Mouse (Mus musculus): ENCODE data around the gene Mtss1l. TPM values are rescaled to one million over a fixed set of nuclear protein-coding genes. Genes with fewer than 3 reads are reported as not detected.

Mtss1l gene
- polyA plus RNA-seq, 1 experiment from 2014 or later: 11.2 TPM

GRCm38 (mm10) chr8:110694226-110694625, 27.1 kb upstream of the Mtss1l start:
- Histone ChIP-seq H3K4me3 (ENCODE audit: low read length) (no peak overlapping the region), H3K4me1 (ENCODE audit: control insufficient read depth, insufficient read depth, low read length) (0 out of 2 replicates have a peak, but pooled peaks cover 5% of the 10 kb centered on the region), H3K27me3 (ENCODE audit: control insufficient read depth, insufficient read depth, low read length) (no peaks in the 10 kb centered on the region), H3K9ac (ENCODE audit: low read depth, low read length) (no peak overlapping the region), H3K4me2 (replicated peaks; ENCODE audit: low read depth, low read length) (no peak overlapping the region), H3K9me3 (ENCODE audit: control insufficient read depth, low read length) (no peaks in the 10 kb centered on the region), H3K36me3 (ENCODE audit: control insufficient read depth, insufficient read depth, low read length) (peaks cover 5% of the 10 kb centered on the region; the same call in 1 of the 2 replicates), H3K27ac (ENCODE audit: low read depth, low read length) (no peak overlapping the region)
- WGBS: 81% methylated on average over 5 of the region's 5 CpGs
- ATAC-seq (ENCODE audit: low FRiP score, low TSS enrichment): no peak

- 0 out of 2 replicates have a peak, but pooled peaks cover 5% of the 10 kb centered on the region for H3K4me1 ChIP-seq (ENCODE audit: control insufficient read depth, insufficient read depth, low read length)
- H3K36me3 ChIP-seq (ENCODE audit: control insufficient read depth, insufficient read depth, low read length): peaks cover 5% of the 10 kb centered on the region; the same call in 1 of the 2 replicates
- H3K27me3 ChIP-seq (ENCODE audit: control insufficient read depth, insufficient read depth, low read length): no peaks in the 10 kb centered on the region
- H3K4me2 ChIP-seq (replicated peaks; ENCODE audit: low read depth, low read length): no peak overlapping the region
- no peak overlapping the region for H3K4me3 ChIP-seq (ENCODE audit: low read length)
- no peak overlapping the region for H3K27ac ChIP-seq (ENCODE audit: low read depth, low read length)
- ATAC-seq (ENCODE audit: low FRiP score, low TSS enrichment): no peak
- WGBS: 79% methylated on average over 4 of the region's 4 CpGs
- H3K9me3 ChIP-seq (ENCODE audit: control insufficient read depth, low read length): no peaks in the 10 kb centered on the region
- H3K9ac ChIP-seq (ENCODE audit: low read depth, low read length): 0 out of 2 replicates have a peak overlapping the region, but pooled peaks have one; percentile 12
Observed at GRCm38 (mm10) chr8:110694826-110695225, 26.4 kb upstream of the Mtss1l start.

GRCm38 (mm10) chr8:110695431-110695830, 25.8 kb upstream of the Mtss1l start:
- H3K27me3 ChIP-seq (ENCODE audit: control insufficient read depth, insufficient read depth, low read length): no peaks in the 10 kb centered on the region
- ATAC-seq (ENCODE audit: low FRiP score, low TSS enrichment): 0 out of 2 replicates have a peak, but pooled peaks have one; percentile 28
- H3K4me2 ChIP-seq (replicated peaks; ENCODE audit: low read depth, low read length): no peak overlapping the region
- no peak overlapping the region for H3K27ac ChIP-seq (ENCODE audit: low read depth, low read length)
- H3K9me3 ChIP-seq (ENCODE audit: control insufficient read depth, low read length): no peaks in the 10 kb centered on the region
- H3K36me3 ChIP-seq (ENCODE audit: control insufficient read depth, insufficient read depth, low read length): peaks cover 5% of the 10 kb centered on the region; the same call in 1 of the 2 replicates
- 0 out of 2 replicates have a peak, but pooled peaks cover 5% of the 10 kb centered on the region for H3K4me1 ChIP-seq (ENCODE audit: control insufficient read depth, insufficient read depth, low read length)
- WGBS: 90% methylated on average over 5 of the region's 5 CpGs
- no peak overlapping the region for H3K4me3 ChIP-seq (ENCODE audit: low read length)
- H3K9ac ChIP-seq (ENCODE audit: low read depth, low read length): no peak overlapping the region

GRCm38 (mm10) chr8:110696051-110696450, 25.2 kb upstream of the Mtss1l start:
- no peaks in the 10 kb centered on the region for H3K27me3 ChIP-seq (ENCODE audit: control insufficient read depth, insufficient read depth, low read length)
- no peak for ATAC-seq (ENCODE audit: low FRiP score, low TSS enrichment)
- H3K9ac ChIP-seq (ENCODE audit: low read depth, low read length): no peak overlapping the region
- 67% methylated on average over 4 of the region's 4 CpGs for WGBS
- no peak overlapping the region for H3K4me2 ChIP-seq (replicated peaks; ENCODE audit: low read depth, low read length)
- no peak overlapping the region for H3K4me3 ChIP-seq (ENCODE audit: low read length)
- H3K9me3 ChIP-seq (ENCODE audit: control insufficient read depth, low read length): no peaks in the 10 kb centered on the region
- H3K36me3 ChIP-seq (ENCODE audit: control insufficient read depth, insufficient read depth, low read length): peaks cover 5% of the 10 kb centered on the region; the same call in 1 of the 2 replicates
- 0 out of 2 replicates have a peak, but pooled peaks cover 5% of the 10 kb centered on the region for H3K4me1 ChIP-seq (ENCODE audit: control insufficient read depth, insufficient read depth, low read length)
- H3K27ac ChIP-seq (ENCODE audit: low read depth, low read length): no peak overlapping the region

GRCm38 (mm10) chr8:110697571-110697970, 23.7 kb upstream of the Mtss1l start:
- WGBS: 88% methylated on average over 5 of the region's 5 CpGs
- H3K9me3 ChIP-seq (ENCODE audit: control insufficient read depth, low read length): no peaks in the 10 kb centered on the region

GRCm38 (mm10) chr8:110698098-110698497, 23.2 kb upstream of the Mtss1l start:
- WGBS: 76% methylated on average over 1 of the region's 1 CpGs

More at GRCm38 (mm10) chr8:110697571-110697970, 23.7 kb upstream of the Mtss1l start:
- H3K27me3 ChIP-seq (ENCODE audit: control insufficient read depth, insufficient read depth, low read length): no peaks in the 10 kb centered on the region
- no peak overlapping the region for H3K27ac ChIP-seq (ENCODE audit: low read depth, low read length)
- H3K4me3 ChIP-seq (ENCODE audit: low read length): no peak overlapping the region
- no peak overlapping the region for H3K9ac ChIP-seq (ENCODE audit: low read depth, low read length)
- peaks cover 17% of the 10 kb centered on the region for H3K4me1 ChIP-seq (ENCODE audit: control insufficient read depth, insufficient read depth, low read length)
- no peak for ATAC-seq (ENCODE audit: low FRiP score, low TSS enrichment)
- H3K36me3 ChIP-seq (ENCODE audit: control insufficient read depth, insufficient read depth, low read length): peaks cover 5% of the 10 kb centered on the region; the same call in 1 of the 2 replicates
- H3K4me2 ChIP-seq (replicated peaks; ENCODE audit: low read depth, low read length): no peak overlapping the region

GRCm38 (mm10) chr8:110699501-110699900, 21.8 kb upstream of the Mtss1l start:
- no peak overlapping the region for H3K27ac ChIP-seq (ENCODE audit: low read depth, low read length)
- peaks cover 5% of the 10 kb centered on the region; the same call in 1 of the 2 replicates for H3K36me3 ChIP-seq (ENCODE audit: control insufficient read depth, insufficient read depth, low read length)
- 91% methylated on average over 7 of the region's 7 CpGs for WGBS
- H3K4me2 ChIP-seq (replicated peaks; ENCODE audit: low read depth, low read length): no peak overlapping the region
- ATAC-seq (ENCODE audit: low FRiP score, low TSS enrichment): no peak
- no peaks in the 10 kb centered on the region for H3K9me3 ChIP-seq (ENCODE audit: control insufficient read depth, low read length)
- no peak overlapping the region for H3K9ac ChIP-seq (ENCODE audit: low read depth, low read length)
- H3K27me3 ChIP-seq (ENCODE audit: control insufficient read depth, insufficient read depth, low read length): no peaks in the 10 kb centered on the region
- H3K4me1 ChIP-seq (ENCODE audit: control insufficient read depth, insufficient read depth, low read length): peaks cover 36% of the 10 kb centered on the region
- no peak overlapping the region for H3K4me3 ChIP-seq (ENCODE audit: low read length)

More at GRCm38 (mm10) chr8:110698098-110698497, 23.2 kb upstream of the Mtss1l start:
- Histone ChIP-seq H3K27me3 (ENCODE audit: control insufficient read depth, insufficient read depth, low read length) (no peaks in the 10 kb centered on the region), H3K27ac (ENCODE audit: low read depth, low read length) (no peak overlapping the region), H3K36me3 (ENCODE audit: control insufficient read depth, insufficient read depth, low read length) (peaks cover 5% of the 10 kb centered on the region; the same call in 1 of the 2 replicates), H3K9ac (ENCODE audit: low read depth, low read length) (no peak overlapping the region), H3K4me2 (replicated peaks; ENCODE audit: low read depth, low read length) (no peak overlapping the region), H3K4me3 (ENCODE audit: low read length) (no peak overlapping the region), H3K4me1 (ENCODE audit: control insufficient read depth, insufficient read depth, low read length) (peaks cover 22% of the 10 kb centered on the region), H3K9me3 (ENCODE audit: control insufficient read depth, low read length) (no peaks in the 10 kb centered on the region)
- no peak for ATAC-seq (ENCODE audit: low FRiP score, low TSS enrichment)

GRCm38 (mm10) chr8:110700561-110700960, 20.7 kb upstream of the Mtss1l start:
- 86% methylated on average over 2 of the region's 2 CpGs for WGBS
- H3K9ac ChIP-seq (ENCODE audit: low read depth, low read length): no peak overlapping the region
- no peak overlapping the region for H3K4me3 ChIP-seq (ENCODE audit: low read length)
- no peak overlapping the region for H3K27ac ChIP-seq (ENCODE audit: low read depth, low read length)
- no peak overlapping the region for H3K4me2 ChIP-seq (replicated peaks; ENCODE audit: low read depth, low read length)
- H3K27me3 ChIP-seq (ENCODE audit: control insufficient read depth, insufficient read depth, low read length): no peaks in the 10 kb centered on the region
- peaks cover 45% of the 10 kb centered on the region for H3K4me1 ChIP-seq (ENCODE audit: control insufficient read depth, insufficient read depth, low read length)
- no peak for ATAC-seq (ENCODE audit: low FRiP score, low TSS enrichment)
- peaks cover 5% of the 10 kb centered on the region; the same call in 1 of the 2 replicates for H3K36me3 ChIP-seq (ENCODE audit: control insufficient read depth, insufficient read depth, low read length)
- no peaks in the 10 kb centered on the region for H3K9me3 ChIP-seq (ENCODE audit: control insufficient read depth, low read length)

- no peak overlapping the region for H3K4me2 ChIP-seq (replicated peaks; ENCODE audit: low read depth, low read length)
- peak overlapping the region; percentile 40; the same call in 1 of the 2 replicates for H3K9ac ChIP-seq (ENCODE audit: low read depth, low read length)
- H3K4me3 ChIP-seq (ENCODE audit: low read length): no peak overlapping the region
- no peaks in the 10 kb centered on the region for H3K9me3 ChIP-seq (ENCODE audit: control insufficient read depth, low read length)
- H3K27ac ChIP-seq (ENCODE audit: low read depth, low read length): peak overlapping the region; percentile 95
- H3K27me3 ChIP-seq (ENCODE audit: control insufficient read depth, insufficient read depth, low read length): no peaks in the 10 kb centered on the region
- ATAC-seq (ENCODE audit: low FRiP score, low TSS enrichment): peak; percentile 86
- peaks cover 3% of the 10 kb centered on the region; the same call in 1 of the 2 replicates for H3K36me3 ChIP-seq (ENCODE audit: control insufficient read depth, insufficient read depth, low read length)
- 16% methylated on average over 9 of the region's 9 CpGs for WGBS
- peaks cover 41% of the 10 kb centered on the region for H3K4me1 ChIP-seq (ENCODE audit: control insufficient read depth, insufficient read depth, low read length)
Observed at GRCm38 (mm10) chr8:110702636-110703459, 18.4 kb upstream of the Mtss1l start.

Measured in kidney, embryonic 14.5 days (tissue).